In the genomic region with DNA sequence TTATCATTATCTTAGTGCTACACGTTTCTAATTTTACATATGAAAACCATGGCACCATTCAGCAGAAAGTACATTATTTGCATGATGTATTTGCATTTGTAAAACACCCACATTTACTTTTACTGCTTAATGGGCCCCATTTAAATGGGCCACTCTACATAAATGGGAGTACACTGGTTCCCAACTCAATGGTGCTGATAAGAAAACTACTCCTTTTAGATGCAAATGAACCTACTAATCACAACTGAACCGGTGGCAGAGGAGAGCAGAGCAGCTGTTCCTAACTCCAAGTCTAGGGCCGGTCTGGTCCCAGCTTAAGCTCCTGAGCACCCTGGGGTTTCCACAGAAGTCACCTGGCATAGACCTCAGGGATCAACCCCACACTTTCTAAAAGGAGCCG, we compare ENCODE assay signal across 19 mouse cellular contexts.
A peak's percentile ranks its signal among the peaks of the same experiment; 100 is the strongest.
DNase-seq lines count a peak whose midpoint lies in the region; ATAC-seq lines count a peak whose summit lies in the region.
"Had no signal": no experiment of that assay in that cellular context is flagged by ENCODE, and none has a peak within 500 bp of the region (broad histone marks: within the 10 kb centered on the region; RNA-seq: fewer than 3 reads in every experiment).

No protein-coding gene starts in this region.

- H3K4me2 ChIP-seq in midbrain, embryonic 14.5 days (ENCODE audit: low read length), result no peak overlapping the region
- 0 out of 2 replicates have a peak overlapping the region, but pooled peaks have one; percentile 4 for H3K4me2 ChIP-seq in forebrain, embryonic 12.5 days
- no peak overlapping the region for H3K4me2 ChIP-seq in midbrain, embryonic 13.5 days (replicated peaks)

- H3K36me3 ChIP-seq in midbrain, embryonic 10.5 days, result 0 out of 2 replicates have a peak, but pooled peaks cover 8% of the 10 kb centered on the region
- no peaks in the 10 kb centered on the region for H3K36me3 ChIP-seq in midbrain, embryonic 14.5 days (ENCODE audit: control insufficient read depth, insufficient read depth, low read length)
- H3K36me3 ChIP-seq in forebrain, embryonic 12.5 days (replicated peaks), result no peaks in the 10 kb centered on the region
- no peaks in the 10 kb centered on the region; the same call in 1 of the 2 replicates for H3K36me3 ChIP-seq in midbrain, embryonic 13.5 days

- no peak for DNase-seq in midbrain, embryonic 10.5 days (ENCODE audit: low spot score)
- no peak for DNase-seq in midbrain, embryonic 14.5 days
- peak; percentile 88 for DNase-seq in ES-CJ7 (ENCODE audit: low read depth, low spot score)
- DNase-seq in gastrocnemius, postnatal 25 days, result no peak
- DNase-seq in Muller cell, postnatal 12 days (ENCODE audit: inconsistent ontology term), result no peak
- DNase-seq in layer of hippocampus, adult 8-10 months (ENCODE audit: low spot score in 2 of 2), result no peak
- DNase-seq: adrenal gland, adult 2 months; cerebellum, adult 8-10 months; gastrocnemius, postnatal 36 days; kidney, adult 2 months; kidney, postnatal 10 days; layer of hippocampus, postnatal 36 days; right cerebral cortex, postnatal 14 days; spleen, adult 18-20 months; thymus, adult 18-20 months had no signal

- peak overlapping the region; percentile 63 for H3K27ac ChIP-seq in midbrain, embryonic 10.5 days (replicated peaks)
- H3K27ac ChIP-seq in midbrain, embryonic 14.5 days (replicated peaks; ENCODE audit: low read depth, low read length), result no peak overlapping the region
- peak overlapping the region; percentile 86 for H3K27ac ChIP-seq in forebrain, embryonic 12.5 days
- H3K27ac ChIP-seq in midbrain, embryonic 13.5 days, result 0 out of 2 replicates have a peak overlapping the region, but pooled peaks have one; percentile 0
- H3K27ac ChIP-seq: liver, embryonic 14.5 days had no signal

- no peaks in the 10 kb centered on the region; the same call in 1 of the 2 replicates for H3K27me3 ChIP-seq in midbrain, embryonic 10.5 days (ENCODE audit: low read depth, poor library complexity, severe bottlenecking)
- H3K27me3 ChIP-seq in midbrain, embryonic 14.5 days (ENCODE audit: control insufficient read depth, insufficient read depth, low read length), result no peaks in the 10 kb centered on the region
- no peaks in the 10 kb centered on the region for H3K27me3 ChIP-seq in forebrain, embryonic 12.5 days
- H3K27me3 ChIP-seq in midbrain, embryonic 13.5 days, result no peaks in the 10 kb centered on the region

- WGBS in midbrain, embryonic 10.5 days, result 13% methylated on average over 4 of the region's 4 CpGs
- 11% methylated on average over 4 of the region's 4 CpGs for whole genome bisulfite sequencing in midbrain, embryonic 14.5 days
- WGBS in forebrain, embryonic 12.5 days, result 13% methylated on average over 4 of the region's 4 CpGs
- WGBS in midbrain, embryonic 13.5 days, result 8% methylated on average over 4 of the region's 4 CpGs

- H3K4me1 ChIP-seq in midbrain, embryonic 10.5 days, result peaks cover 87% of the 10 kb centered on the region
- peaks cover 40% of the 10 kb centered on the region for H3K4me1 ChIP-seq in midbrain, embryonic 14.5 days (ENCODE audit: control insufficient read depth, insufficient read depth, low read length)
- H3K4me1 ChIP-seq in forebrain, embryonic 12.5 days, result peaks cover 68% of the 10 kb centered on the region
- H3K4me1 ChIP-seq in midbrain, embryonic 13.5 days (replicated peaks), result peaks cover 69% of the 10 kb centered on the region

- H3K9me3 ChIP-seq in midbrain, embryonic 10.5 days (replicated peaks), result no peaks in the 10 kb centered on the region
- no peaks in the 10 kb centered on the region for H3K9me3 ChIP-seq in midbrain, embryonic 14.5 days (ENCODE audit: control insufficient read depth, low read length)
- H3K9me3 ChIP-seq in forebrain, embryonic 12.5 days, result no peaks in the 10 kb centered on the region
- H3K9me3 ChIP-seq in midbrain, embryonic 13.5 days, result no peaks in the 10 kb centered on the region

- no peak overlapping the region for H3K4me3 ChIP-seq in midbrain, embryonic 10.5 days
- H3K4me3 ChIP-seq in midbrain, embryonic 14.5 days (replicated peaks; ENCODE audit: low read depth, low read length), result no peak overlapping the region
- H3K4me3 ChIP-seq in forebrain, embryonic 12.5 days (replicated peaks), result no peak overlapping the region
- no peak overlapping the region for H3K4me3 ChIP-seq in midbrain, embryonic 13.5 days (replicated peaks)

- ATAC-seq in midbrain, embryonic 14.5 days (ENCODE audit: low FRiP score, low TSS enrichment), result no peak
- ATAC-seq in forebrain, embryonic 12.5 days (ENCODE audit: low FRiP score), result peak; percentile 61
- ATAC-seq in midbrain, embryonic 13.5 days, result 0 out of 2 replicates have a peak, but pooled peaks have one; percentile 8
- ATAC-seq: inflammation-experienced regulatory T-cells, adult 6 months had no signal

- H3K9ac ChIP-seq in midbrain, embryonic 14.5 days (replicated peaks; ENCODE audit: low read length), result no peak overlapping the region
- no peak overlapping the region for H3K9ac ChIP-seq in forebrain, embryonic 12.5 days
- no peak overlapping the region for H3K9ac ChIP-seq in midbrain, embryonic 13.5 days (replicated peaks)
- H3K9ac ChIP-seq: liver, embryonic 14.5 days had no signal
